20 mouse cellular contexts compared by ENCODE assay signal in genomic region chr6:47381451-47381850, GRCm38 (mm10).
DNase-seq lines count a peak whose midpoint lies in the region; ATAC-seq and TF ChIP-seq lines count a peak whose summit lies in the region.
"Had no signal": no experiment of that assay in that cellular context is flagged by ENCODE, and none has a peak within 500 bp of the region (broad histone marks: within the 10 kb centered on the region; RNA-seq: fewer than 3 reads in every experiment).

No protein-coding gene starts in this region.

- peak; percentile 77 for DNase-seq in liver, adult 2 months (ENCODE audit: extremely low read depth, low read depth, low spot score)
- DNase-seq in liver: no peak
- no peak for DNase-seq in layer of hippocampus, adult 9-11 months
- no peak for DNase-seq in cerebellum, adult 9-10 months
- no peak for DNase-seq in retina, embryonic 14.5 days (ENCODE audit: low spot score)
- DNase-seq: adrenal gland, adult 8-10 months; adrenal gland, postnatal 14 days; adrenal gland, postnatal 36 days; cerebellum, adult 11-12 months; cerebellum, adult 2 months; cerebellum, adult 9-11 months; cerebellum, postnatal 14 days; cerebellum, postnatal 36 days; forebrain, postnatal 0 days had no signal

- TF ChIP-seq POLR2A in liver, adult 2 months (IDR thresholded peaks at IDR 0.05; ENCODE audit: extremely low read depth, insufficient read depth, low read length): no peak

- TF ChIP-seq CTCF in liver, adult 2 months (IDR thresholded peaks at IDR 0.05; ENCODE audit: low read depth, low read length): no peak

- peaks cover 4% of the 10 kb centered on the region; the same call in 1 of the 2 replicates for H3K4me1 ChIP-seq in liver, adult 2 months (ENCODE audit: control insufficient read depth, insufficient read depth, low read length)
- H3K4me1 ChIP-seq: embryonic facial prominence, embryonic 10.5 days; embryonic facial prominence, embryonic 12.5 days; forebrain, embryonic 13.5 days; forebrain, embryonic 15.5 days had no signal

- no peaks in the 10 kb centered on the region for H3K36me3 ChIP-seq in liver, adult 2 months (ENCODE audit: control insufficient read depth, insufficient read depth, low read length)
- H3K36me3 ChIP-seq: embryonic facial prominence, embryonic 10.5 days; embryonic facial prominence, embryonic 12.5 days; forebrain, embryonic 15.5 days had no signal

- 0 out of 2 replicates have a peak, but pooled peaks have one; percentile 25 for ATAC-seq in common myeloid progenitor, adult 5-6 weeks (replicated peaks; ENCODE audit: low read depth, poor library complexity, severe bottlenecking)
- peak; percentile 60 for ATAC-seq in megakaryocyte, adult 5-6 weeks (ENCODE audit: poor library complexity, severe bottlenecking)
- ATAC-seq: forebrain, embryonic 13.5 days; forebrain, embryonic 15.5 days; forebrain, postnatal 0 days had no signal

- no peaks in the 10 kb centered on the region for H3K79me2 ChIP-seq in liver, adult 2 months (ENCODE audit: control insufficient read depth, insufficient read depth, low read length)

- H3K27ac ChIP-seq in liver, adult 2 months (replicated peaks; ENCODE audit: insufficient read depth, low read depth, low read length): peak overlapping the region; percentile 60
- H3K27ac ChIP-seq: embryonic facial prominence, embryonic 10.5 days; embryonic facial prominence, embryonic 12.5 days; forebrain, embryonic 13.5 days; forebrain, embryonic 15.5 days had no signal

- WGBS in liver, adult 2 months: 15% methylated on average over 2 of the region's 2 CpGs

- H3K4me3 ChIP-seq in liver, adult 2 months (ENCODE audit: insufficient read depth, low read depth, low read length): no peak overlapping the region
- H3K4me3 ChIP-seq: embryonic facial prominence, embryonic 10.5 days; embryonic facial prominence, embryonic 12.5 days; forebrain, embryonic 13.5 days; forebrain, embryonic 15.5 days had no signal

- H3K9ac ChIP-seq in liver, adult 2 months (ENCODE audit: low read depth, low read length): no peak overlapping the region
- H3K9ac ChIP-seq: embryonic facial prominence, embryonic 12.5 days; forebrain, embryonic 13.5 days; forebrain, embryonic 15.5 days; forebrain, postnatal 0 days had no signal

- H3K27me3 ChIP-seq in liver, adult 2 months (ENCODE audit: control insufficient read depth, insufficient read depth, low read length): no peaks in the 10 kb centered on the region
- H3K27me3 ChIP-seq: embryonic facial prominence, embryonic 12.5 days; forebrain, embryonic 13.5 days; forebrain, embryonic 15.5 days had no signal
